ENCODE assay signal across 11 mouse cellular contexts in the genomic region with DNA sequence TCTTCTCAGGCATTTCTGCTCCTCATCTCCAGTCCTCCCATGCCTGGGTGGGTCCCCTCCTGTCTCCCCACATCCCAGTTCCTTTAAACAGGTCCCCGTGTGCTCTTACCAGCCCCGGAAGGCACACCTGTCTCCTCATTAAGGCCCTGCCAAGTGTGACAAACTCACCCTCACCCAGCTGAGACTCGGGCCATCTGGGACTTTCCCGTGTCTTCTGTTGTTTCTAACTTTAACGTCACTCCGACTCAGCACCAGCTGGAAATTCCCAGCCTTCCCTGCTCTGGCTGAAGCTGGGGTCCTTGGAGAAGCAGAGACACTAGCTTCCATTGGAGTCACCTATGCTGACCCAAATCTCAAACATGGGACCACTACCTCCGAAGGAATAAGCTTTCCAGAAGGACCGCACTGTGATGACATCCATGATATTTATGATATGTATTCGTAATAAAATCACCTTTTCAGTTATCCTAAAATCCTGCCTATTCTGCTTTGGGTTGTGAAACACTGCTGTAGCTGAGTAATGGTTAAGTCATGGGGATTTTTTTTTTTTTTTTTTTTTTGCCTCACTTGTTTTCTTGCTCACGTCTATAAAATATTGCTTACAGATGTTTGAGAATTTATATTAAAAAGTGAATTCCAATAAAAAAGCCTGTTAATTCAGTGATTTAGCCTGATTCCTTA.
A peak's percentile ranks its signal among the peaks of the same experiment; 100 is the strongest.
DNase-seq lines count a peak whose midpoint lies in the region; ATAC-seq and TF ChIP-seq lines count a peak whose summit lies in the region.
"Had no signal": no experiment of that assay in that cellular context is flagged by ENCODE, and none has a peak within 500 bp of the region (broad histone marks: within the 10 kb centered on the region; RNA-seq: fewer than 3 reads in every experiment).

No protein-coding gene starts in this region.

- H3K36me3 ChIP-seq in intestine, embryonic 14.5 days (ENCODE audit: control insufficient read depth, insufficient read depth, low read length), result no peaks in the 10 kb centered on the region
- no peaks in the 10 kb centered on the region; the same call in 1 of the 2 replicates for H3K36me3 ChIP-seq in intestine, postnatal 0 days (ENCODE audit: control insufficient read depth, insufficient read depth)
- no peaks in the 10 kb centered on the region for H3K36me3 ChIP-seq in embryonic facial prominence, embryonic 12.5 days
- H3K36me3 ChIP-seq in limb, embryonic 12.5 days, result no peaks in the 10 kb centered on the region
- H3K36me3 ChIP-seq in forebrain, postnatal 0 days (ENCODE audit: insufficient read depth), result no peaks in the 10 kb centered on the region

- no peaks in the 10 kb centered on the region for H3K9me3 ChIP-seq in intestine, embryonic 14.5 days (ENCODE audit: control insufficient read depth, low read length)
- no peaks in the 10 kb centered on the region for H3K9me3 ChIP-seq in intestine, postnatal 0 days (ENCODE audit: control insufficient read depth)
- H3K9me3 ChIP-seq in embryonic facial prominence, embryonic 12.5 days, result no peaks in the 10 kb centered on the region
- H3K9me3 ChIP-seq in limb, embryonic 12.5 days, result no peaks in the 10 kb centered on the region
- H3K9me3 ChIP-seq in forebrain, postnatal 0 days (ENCODE audit: low read length), result no peaks in the 10 kb centered on the region

- no peak for DNase-seq in intestine, embryonic 14.5 days (ENCODE audit: low spot score)
- DNase-seq in Muller cell, postnatal 12 days (ENCODE audit: inconsistent ontology term), result peak; percentile 55
- no peak for DNase-seq in forebrain, postnatal 0 days
- no peak for DNase-seq in left cerebral cortex, adult 11 months (ENCODE audit: low spot score)
- DNase-seq: cerebellum, postnatal 36 days; gastrocnemius, postnatal 25 days had no signal

- peaks cover 91% of the 10 kb centered on the region for H3K4me1 ChIP-seq in intestine, embryonic 14.5 days (replicated peaks; ENCODE audit: control insufficient read depth, insufficient read depth, low read length)
- peaks cover 8% of the 10 kb centered on the region; the same call in 1 of the 2 replicates for H3K4me1 ChIP-seq in intestine, postnatal 0 days (replicated peaks; ENCODE audit: control insufficient read depth, insufficient read depth, low read length)
- H3K4me1 ChIP-seq in embryonic facial prominence, embryonic 12.5 days, result peaks cover 73% of the 10 kb centered on the region
- H3K4me1 ChIP-seq in limb, embryonic 12.5 days (replicated peaks), result peaks cover 78% of the 10 kb centered on the region
- H3K4me1 ChIP-seq in forebrain, postnatal 0 days (ENCODE audit: insufficient read depth), result peaks cover 12% of the 10 kb centered on the region

- no peaks in the 10 kb centered on the region for H3K27me3 ChIP-seq in intestine, embryonic 14.5 days (replicated peaks; ENCODE audit: control insufficient read depth, insufficient read depth, low read length)
- no peaks in the 10 kb centered on the region for H3K27me3 ChIP-seq in intestine, postnatal 0 days (replicated peaks; ENCODE audit: control insufficient read depth, insufficient read depth, low read length)
- no peaks in the 10 kb centered on the region for H3K27me3 ChIP-seq in embryonic facial prominence, embryonic 12.5 days
- H3K27me3 ChIP-seq in limb, embryonic 12.5 days, result no peaks in the 10 kb centered on the region
- H3K27me3 ChIP-seq in forebrain, postnatal 0 days (ENCODE audit: insufficient read depth, low read length), result no peaks in the 10 kb centered on the region

- peak overlapping the region; percentile 6; the same call in 1 of the 2 replicates for H3K4me2 ChIP-seq in intestine, embryonic 14.5 days (ENCODE audit: low read length)
- H3K4me2 ChIP-seq in intestine, postnatal 0 days (replicated peaks; ENCODE audit: low read depth), result no peak overlapping the region
- peak overlapping the region; percentile 14; the same call in 1 of the 2 replicates for H3K4me2 ChIP-seq in embryonic facial prominence, embryonic 12.5 days (replicated peaks)
- peak overlapping the region; percentile 19 for H3K4me2 ChIP-seq in limb, embryonic 12.5 days
- no peak overlapping the region for H3K4me2 ChIP-seq in forebrain, postnatal 0 days (ENCODE audit: low read depth)

- H3K9ac ChIP-seq in intestine, embryonic 14.5 days (ENCODE audit: low read length), result no peak overlapping the region
- H3K9ac ChIP-seq in intestine, postnatal 0 days (ENCODE audit: low read depth, low read length), result no peak overlapping the region
- no peak overlapping the region for H3K9ac ChIP-seq in embryonic facial prominence, embryonic 12.5 days
- no peak overlapping the region for H3K9ac ChIP-seq in limb, embryonic 12.5 days (replicated peaks)
- H3K9ac ChIP-seq in forebrain, postnatal 0 days, result no peak overlapping the region

- TF ChIP-seq CTCF in intestine, postnatal 0 days (IDR thresholded peaks at IDR 0.05; ENCODE audit: low read depth), result no peak
- TF ChIP-seq CTCF in forebrain, postnatal 0 days (IDR thresholded peaks at IDR 0.05; ENCODE audit: low read depth), result no peak

- H3K4me3 ChIP-seq in intestine, embryonic 14.5 days (ENCODE audit: low read depth, low read length), result no peak overlapping the region
- no peak overlapping the region for H3K4me3 ChIP-seq in intestine, postnatal 0 days (ENCODE audit: low read depth, low read length)
- H3K4me3 ChIP-seq in embryonic facial prominence, embryonic 12.5 days, result no peak overlapping the region
- H3K4me3 ChIP-seq in limb, embryonic 12.5 days (replicated peaks), result no peak overlapping the region
- H3K4me3 ChIP-seq in forebrain, postnatal 0 days (ENCODE audit: low read depth, low read length), result no peak overlapping the region

- 14% methylated on average over 10 of the region's 10 CpGs for WGBS in intestine, embryonic 14.5 days
- WGBS in intestine, postnatal 0 days, result 28% methylated on average over 10 of the region's 10 CpGs
- WGBS in embryonic facial prominence, embryonic 12.5 days, result 51% methylated on average over 10 of the region's 10 CpGs
- WGBS in limb, embryonic 12.5 days, result 15% methylated on average over 10 of the region's 10 CpGs
- WGBS in forebrain, postnatal 0 days, result 47% methylated on average over 10 of the region's 10 CpGs

- ATAC-seq in intestine, embryonic 14.5 days (replicated peaks; ENCODE audit: low FRiP score, low TSS enrichment, low read depth), result no peak
- no peak for ATAC-seq in intestine, postnatal 0 days
- ATAC-seq in embryonic facial prominence, embryonic 12.5 days (ENCODE audit: insufficient number of reproducible peaks, insufficient read depth, low FRiP score, low TSS enrichment), result no peak
- ATAC-seq in limb, embryonic 12.5 days (ENCODE audit: insufficient number of reproducible peaks, insufficient read depth, low FRiP score, low TSS enrichment, low read depth), result no peak
- no peak for ATAC-seq in erythroblast, adult 5-6 weeks (replicated peaks; ENCODE audit: low FRiP score, poor library complexity, severe bottlenecking)
- ATAC-seq in forebrain, postnatal 0 days, result no peak
- ATAC-seq: lung, postnatal 0 days had no signal

- H3K27ac ChIP-seq in intestine, embryonic 14.5 days (ENCODE audit: low read depth), result peak overlapping the region; percentile 97
- no peak overlapping the region for H3K27ac ChIP-seq in intestine, postnatal 0 days (ENCODE audit: low read depth, low read length)
- H3K27ac ChIP-seq in embryonic facial prominence, embryonic 12.5 days, result peak overlapping the region; percentile 78
- peak overlapping the region; percentile 77 for H3K27ac ChIP-seq in limb, embryonic 12.5 days
- H3K27ac ChIP-seq in forebrain, postnatal 0 days (ENCODE audit: low read depth, low read length), result no peak overlapping the region

Comparison
In these comparisons a context has a peak if more than half of its experiments do, and no peak if none do; other contexts are left out.
1. H3K27ac ChIP-seq: peak in intestine, embryonic 14.5 days (single experiment), embryonic facial prominence, embryonic 12.5 days (single experiment) and limb, embryonic 12.5 days (single experiment); none in intestine, postnatal 0 days (single experiment) and forebrain, postnatal 0 days (single experiment).
2. H3K4me2 ChIP-seq: peak in intestine, embryonic 14.5 days (single experiment), embryonic facial prominence, embryonic 12.5 days (single experiment) and limb, embryonic 12.5 days (single experiment); none in intestine, postnatal 0 days (single experiment) and forebrain, postnatal 0 days (single experiment).